Mouse (Mus musculus): ENCODE measurements around the gene Add1. TPM values are rescaled to one million over a fixed set of nuclear protein-coding genes. Genes with fewer than 3 reads are reported as not detected.
"Not testable (repeated sequence)": the region's sequence is repeated elsewhere in the genome, so short reads cannot be mapped to it uniquely, and the experiment has no call there.

The Add1 gene
- polyA plus RNA-seq, 1 experiment from 2014 or later, result 206 TPM

DNA sequence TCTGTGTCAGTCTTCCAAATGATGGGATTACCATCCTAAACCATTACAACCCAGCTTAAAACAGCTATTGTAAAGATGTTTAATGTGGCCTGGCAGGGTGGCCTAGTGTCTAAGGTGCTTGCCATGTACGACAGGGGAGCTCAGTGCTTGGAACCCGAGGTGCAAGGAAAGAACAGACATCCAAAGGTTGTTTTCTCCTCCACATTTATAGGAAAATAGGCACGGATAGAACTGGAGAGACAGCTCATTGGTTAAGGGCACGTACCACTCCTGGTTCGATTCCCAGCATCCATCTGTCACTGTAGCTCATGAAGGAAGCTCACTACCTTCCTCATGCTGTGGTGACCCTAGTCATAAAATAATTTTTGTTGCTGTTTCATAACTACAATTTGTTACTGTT lies 14.4 kb downstream of the Add1 start:
- H3K27ac ChIP-seq (replicated peaks), result no peak overlapping the region
- WGBS, result 68% methylated on average over 5 of the region's 5 CpGs
- H3K4me2 ChIP-seq (replicated peaks), result no peak overlapping the region
- ATAC-seq (ENCODE audit: low FRiP score, low read depth), result no peak
- H3K9me3 ChIP-seq, result no peaks in the 10 kb centered on the region
- no peak overlapping the region for H3K9ac ChIP-seq (replicated peaks)
- no peaks in the 10 kb centered on the region for H3K27me3 ChIP-seq
- peaks cover 31% of the 10 kb centered on the region for H3K4me1 ChIP-seq
- H3K4me3 ChIP-seq, result no peak overlapping the region
- H3K36me3 ChIP-seq, result no peaks in the 10 kb centered on the region

DNA sequence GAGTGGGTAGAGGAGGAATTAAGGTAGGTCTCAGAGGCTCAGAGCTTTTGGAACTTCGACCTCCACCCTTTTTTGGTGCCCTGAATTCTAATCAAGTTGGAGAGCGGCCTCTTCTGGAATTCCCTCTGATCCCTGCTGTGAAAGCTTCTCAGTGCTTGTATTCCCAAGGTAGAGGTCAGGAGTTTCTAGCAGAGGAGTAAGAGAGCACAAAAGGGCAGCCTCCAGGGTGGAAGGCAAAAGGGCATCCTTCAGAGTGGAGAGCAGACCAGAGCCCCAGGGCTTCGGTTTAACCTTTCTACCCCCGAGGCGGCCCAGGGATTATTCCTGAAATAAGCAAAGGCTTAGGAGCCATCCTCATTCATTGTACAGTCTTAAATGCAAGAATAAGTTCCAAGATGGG lies 16.6 kb downstream of the Add1 start:
- H3K36me3 ChIP-seq, result 0 out of 2 replicates have a peak, but pooled peaks cover 6% of the 10 kb centered on the region
- H3K4me2 ChIP-seq (replicated peaks), result no peak overlapping the region
- WGBS, result 10% methylated on average over 5 of the region's 5 CpGs
- peaks cover 31% of the 10 kb centered on the region for H3K4me1 ChIP-seq
- H3K27me3 ChIP-seq, result no peaks in the 10 kb centered on the region
- no peak overlapping the region for H3K9ac ChIP-seq (replicated peaks)
- ATAC-seq (ENCODE audit: low FRiP score, low read depth), result no peak
- H3K9me3 ChIP-seq, result no peaks in the 10 kb centered on the region
- no peak overlapping the region for H3K4me3 ChIP-seq
- 0 out of 2 replicates have a peak overlapping the region, but pooled peaks have one; percentile 54 for H3K27ac ChIP-seq (replicated peaks)

DNA sequence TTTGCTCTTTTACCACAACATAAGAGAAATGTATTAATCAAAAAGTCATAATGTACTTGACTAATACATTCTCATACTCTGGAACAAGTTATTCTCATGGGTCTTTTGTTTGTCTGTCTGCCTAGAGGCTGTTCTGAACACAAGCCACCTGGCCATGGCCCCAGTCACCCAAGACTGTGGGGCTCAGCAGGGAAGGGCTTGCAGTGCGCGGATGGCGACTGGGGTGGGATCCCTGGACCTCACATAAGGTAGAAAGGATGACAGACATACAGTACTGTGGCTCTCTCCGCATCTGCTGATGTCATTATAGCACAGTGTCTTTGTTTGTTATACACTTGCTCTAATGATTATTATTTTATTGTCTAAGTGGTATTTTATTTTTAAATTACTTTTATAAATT lies 17.2 kb downstream of the Add1 start:
- Histone ChIP-seq H3K36me3 (0 out of 2 replicates have a peak, but pooled peaks cover 6% of the 10 kb centered on the region), H3K27me3 (no peaks in the 10 kb centered on the region), H3K9me3 (no peaks in the 10 kb centered on the region), H3K4me1 (peaks cover 31% of the 10 kb centered on the region), H3K27ac (replicated peaks) (no peak overlapping the region), H3K4me2 (replicated peaks) (no peak overlapping the region), H3K9ac (replicated peaks) (no peak overlapping the region), H3K4me3 (no peak overlapping the region)
- WGBS, result 20% methylated on average over 4 of the region's 4 CpGs
- ATAC-seq (ENCODE audit: low FRiP score, low read depth), result no peak

DNA sequence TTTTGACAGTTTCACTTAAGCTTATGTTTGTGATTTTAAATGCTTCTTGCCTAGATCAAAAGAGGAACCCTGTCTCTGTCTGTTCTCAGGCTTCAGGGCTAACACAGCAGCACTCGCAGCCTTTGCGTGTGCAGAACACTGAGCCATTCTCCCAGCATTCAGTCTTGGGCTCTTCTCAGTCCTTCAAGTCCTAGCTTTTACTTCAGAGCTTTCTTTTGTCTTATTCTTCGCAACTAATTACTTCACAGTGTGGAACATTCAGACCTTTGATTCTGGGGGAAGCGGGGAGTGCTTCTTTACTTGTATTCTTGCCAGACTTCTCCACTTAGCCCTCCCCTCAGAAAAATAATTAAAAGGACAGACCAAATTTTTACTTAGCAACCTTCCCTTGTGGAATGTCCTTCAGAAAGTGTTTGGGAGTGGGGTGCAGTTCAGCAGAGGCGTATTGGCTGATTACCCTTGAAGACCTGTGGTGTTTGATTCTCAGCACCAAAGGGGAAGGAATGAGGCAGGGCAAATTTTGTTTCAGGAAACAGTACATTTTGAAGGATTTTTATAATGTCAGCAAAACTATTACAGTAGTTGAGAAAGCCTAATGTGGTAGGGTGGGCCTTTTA lies 18.0 kb downstream of the Add1 start:
- ATAC-seq (ENCODE audit: low FRiP score, low read depth), result no peak
- Histone ChIP-seq H3K9ac (replicated peaks) (no peak overlapping the region), H3K27ac (replicated peaks) (no peak overlapping the region; the same call in 1 of the 2 replicates), H3K4me3 (no peak overlapping the region), H3K9me3 (no peaks in the 10 kb centered on the region), H3K27me3 (no peaks in the 10 kb centered on the region), H3K4me1 (peaks cover 28% of the 10 kb centered on the region), H3K4me2 (replicated peaks) (no peak overlapping the region), H3K36me3 (0 out of 2 replicates have a peak, but pooled peaks cover 6% of the 10 kb centered on the region)
- WGBS, result 18% methylated on average over 5 of the region's 5 CpGs

DNA sequence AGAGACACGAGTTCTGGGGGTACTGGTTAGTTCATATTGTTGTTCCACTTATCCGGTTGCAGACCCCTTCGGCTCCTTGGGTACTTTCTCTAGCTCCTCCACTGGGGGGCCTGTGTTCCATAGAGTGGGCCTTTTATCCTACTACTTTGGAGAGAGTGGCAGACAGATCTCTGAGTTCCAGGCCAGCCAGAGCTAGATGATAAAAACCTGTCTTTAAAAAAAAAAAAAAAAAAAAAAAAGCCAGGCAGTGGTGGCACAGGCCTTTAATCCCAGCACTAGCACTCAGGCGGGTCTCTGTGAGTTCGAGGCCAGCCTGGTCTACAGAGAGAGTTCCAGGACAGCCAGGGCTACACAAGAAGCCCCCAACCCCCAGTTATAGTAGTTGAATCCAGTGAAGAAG lies 18.8 kb downstream of the Add1 start:
- not testable (repeated sequence) for H3K4me2 ChIP-seq (replicated peaks); H3K27ac ChIP-seq (replicated peaks); H3K36me3 ChIP-seq; H3K27me3 ChIP-seq; H3K9ac ChIP-seq (replicated peaks); ATAC-seq (ENCODE audit: low FRiP score, low read depth); H3K9me3 ChIP-seq; H3K4me3 ChIP-seq
- peaks cover 24% of the 10 kb centered on the region for H3K4me1 ChIP-seq
- WGBS, result 64% methylated on average over 5 of the region's 5 CpGs

DNA sequence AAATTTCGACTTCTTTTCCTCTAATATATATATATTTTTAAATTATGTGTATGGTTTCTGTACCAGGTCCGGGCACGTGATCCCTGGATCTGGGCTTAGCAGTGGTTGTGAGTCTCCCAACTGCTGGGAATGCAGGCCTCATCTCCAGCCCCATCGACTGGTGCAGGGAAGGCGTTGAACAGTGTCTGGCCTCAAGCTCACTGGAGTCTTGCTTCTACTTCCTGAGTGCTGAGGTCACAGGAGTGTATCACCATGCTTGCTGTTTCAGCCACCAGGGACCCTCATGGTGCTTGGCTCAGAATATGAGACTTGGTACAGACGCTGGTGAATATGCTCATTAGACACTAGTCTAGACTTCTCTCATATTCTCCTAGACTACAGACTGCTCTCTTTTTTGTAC lies 19.2 kb downstream of the Add1 start:
- H3K4me2 ChIP-seq (replicated peaks), result no peak overlapping the region
- no peak overlapping the region for H3K4me3 ChIP-seq
- H3K4me1 ChIP-seq, result peaks cover 20% of the 10 kb centered on the region
- H3K36me3 ChIP-seq, result 0 out of 2 replicates have a peak, but pooled peaks cover 7% of the 10 kb centered on the region
- ATAC-seq (ENCODE audit: low FRiP score, low read depth), result no peak
- H3K9me3 ChIP-seq, result no peaks in the 10 kb centered on the region
- WGBS, result 90% methylated on average over 6 of the region's 6 CpGs
- no peak overlapping the region for H3K27ac ChIP-seq (replicated peaks)
- no peak overlapping the region for H3K9ac ChIP-seq (replicated peaks)
- H3K27me3 ChIP-seq, result no peaks in the 10 kb centered on the region

DNA sequence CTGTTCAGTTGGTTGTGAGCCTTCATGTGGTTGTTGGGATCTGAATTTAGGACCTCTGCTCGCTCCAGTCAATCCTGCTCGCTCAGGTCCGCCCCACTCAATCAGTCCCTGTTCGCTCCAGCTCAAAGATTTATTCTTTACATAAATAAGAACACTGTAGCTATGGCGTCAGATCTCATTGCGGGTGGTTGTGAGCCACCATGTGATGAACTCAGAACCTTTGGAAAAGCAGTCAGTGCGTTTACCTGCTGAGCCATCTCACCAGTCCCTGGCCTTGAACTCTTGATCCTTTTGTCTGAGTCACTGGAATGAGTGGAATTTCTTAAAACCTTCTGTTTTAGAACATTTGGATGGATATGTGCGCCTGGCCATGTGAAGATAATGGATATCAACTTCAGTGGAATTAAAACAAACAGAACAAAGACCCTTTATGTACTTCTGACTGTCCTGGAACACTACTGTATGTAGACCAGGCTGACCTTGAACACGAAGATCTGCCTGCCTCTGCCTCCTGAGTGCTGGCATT lies 19.8 kb downstream of the Add1 start:
- Histone ChIP-seq H3K4me3 (no peak overlapping the region), H3K36me3 (peaks cover 13% of the 10 kb centered on the region), H3K27me3 (no peaks in the 10 kb centered on the region), H3K9ac (replicated peaks) (no peak overlapping the region), H3K9me3 (no peaks in the 10 kb centered on the region), H3K4me2 (replicated peaks) (no peak overlapping the region), H3K4me1 (peaks cover 20% of the 10 kb centered on the region), H3K27ac (replicated peaks) (no peak overlapping the region)
- ATAC-seq (ENCODE audit: low FRiP score, low read depth), result no peak
- 96% methylated on average over 9 of the region's 9 CpGs for WGBS

DNA sequence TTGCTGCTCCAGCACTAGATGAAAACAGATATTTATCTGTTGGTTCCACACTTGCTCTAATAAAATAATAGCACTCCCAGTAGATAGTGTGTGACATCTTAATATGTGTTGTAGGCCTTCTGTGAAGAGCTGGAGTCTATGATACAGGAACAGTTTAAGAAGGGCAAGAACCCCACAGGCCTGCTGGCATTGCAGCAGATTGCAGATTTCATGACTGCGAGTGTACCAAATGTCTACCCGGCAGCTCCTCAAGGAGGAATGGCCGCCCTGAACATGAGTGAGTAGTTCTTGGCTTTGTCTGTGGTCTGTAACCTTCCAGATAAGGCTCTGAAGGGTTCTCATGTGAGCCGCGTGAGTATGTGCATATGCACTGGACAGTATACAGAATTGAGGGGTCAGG lies 31.1 kb downstream of the Add1 start:
- Histone ChIP-seq H3K9ac (replicated peaks) (no peak overlapping the region), H3K36me3 (peaks cover 46% of the 10 kb centered on the region), H3K4me2 (replicated peaks) (no peak overlapping the region), H3K4me1 (no peaks in the 10 kb centered on the region), H3K9me3 (no peaks in the 10 kb centered on the region), H3K27ac (replicated peaks) (no peak overlapping the region), H3K4me3 (no peak overlapping the region), H3K27me3 (no peaks in the 10 kb centered on the region)
- no peak for ATAC-seq (ENCODE audit: low FRiP score, low read depth)
- 94% methylated on average over 5 of the region's 5 CpGs for WGBS

DNA sequence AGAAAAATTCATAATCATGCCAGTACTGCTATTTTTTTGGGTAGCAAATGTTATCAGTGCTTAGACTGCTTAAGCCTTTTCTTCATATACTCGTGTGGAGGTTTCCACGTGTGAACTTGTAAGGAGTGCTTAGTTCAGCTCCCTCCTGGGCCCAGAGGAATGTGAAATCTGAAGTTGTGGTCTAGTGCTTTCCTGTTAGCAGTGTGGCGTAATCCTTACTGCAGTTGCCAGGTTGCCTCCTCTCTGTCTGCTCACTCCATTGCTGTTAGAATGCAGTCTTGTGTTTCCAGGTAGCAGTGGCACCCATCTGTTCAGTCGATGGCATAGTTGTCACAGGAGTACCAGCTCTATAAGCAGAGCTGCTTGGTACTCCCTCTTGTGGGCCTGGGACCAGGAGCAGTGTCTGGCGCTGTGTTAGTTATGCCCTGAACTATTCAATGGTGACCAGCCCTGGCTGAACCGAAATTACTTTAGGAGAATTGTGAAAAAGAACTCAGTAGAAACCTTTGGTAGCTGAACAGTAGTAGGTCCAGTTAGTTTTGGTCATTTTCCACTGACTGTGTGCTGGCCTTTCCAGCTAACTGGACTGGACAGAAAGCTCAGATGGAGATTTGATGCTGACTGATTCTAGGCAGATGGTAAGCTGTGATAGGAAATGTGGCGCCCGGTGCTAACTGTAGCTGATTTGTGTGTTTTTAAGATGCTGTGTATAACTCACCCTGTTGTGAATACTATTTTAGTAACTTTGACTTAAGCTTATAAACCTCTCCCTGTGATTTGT lies 33.8 kb downstream of the Add1 start:
- Histone ChIP-seq H3K27me3 (no peaks in the 10 kb centered on the region), H3K36me3 (peaks cover 58% of the 10 kb centered on the region), H3K9me3 (no peaks in the 10 kb centered on the region), H3K4me1 (no peaks in the 10 kb centered on the region), H3K27ac (replicated peaks) (no peak overlapping the region), H3K4me2 (replicated peaks) (no peak overlapping the region), H3K4me3 (no peak overlapping the region), H3K9ac (replicated peaks) (no peak overlapping the region)
- WGBS, result 91% methylated on average over 8 of the region's 8 CpGs
- no peak for ATAC-seq (ENCODE audit: low FRiP score, low read depth)

DNA sequence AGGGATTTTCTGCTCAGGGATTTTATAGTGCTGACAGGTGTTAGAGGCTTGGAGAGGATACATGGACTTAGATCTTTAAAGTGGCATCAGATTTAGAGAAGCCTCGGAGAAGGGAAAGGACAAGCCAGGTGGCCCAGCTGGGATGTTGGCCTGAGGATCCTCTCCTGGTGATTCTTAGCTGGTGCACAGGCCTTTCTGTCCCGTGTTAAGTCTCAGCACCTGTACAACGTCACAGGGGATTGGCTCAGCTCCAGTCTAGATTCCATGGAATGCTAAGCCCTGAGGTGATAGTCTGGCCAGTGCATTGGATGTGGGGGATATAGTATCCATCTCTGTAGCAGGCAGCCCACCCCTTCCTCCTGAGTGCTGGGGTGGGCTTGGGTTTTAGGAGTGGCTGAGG lies 34.8 kb downstream of the Add1 start:
- peaks cover 60% of the 10 kb centered on the region for H3K36me3 ChIP-seq
- no peak overlapping the region for H3K9ac ChIP-seq (replicated peaks)
- H3K27me3 ChIP-seq, result no peaks in the 10 kb centered on the region
- H3K4me2 ChIP-seq (replicated peaks), result no peak overlapping the region
- H3K27ac ChIP-seq (replicated peaks), result no peak overlapping the region
- H3K9me3 ChIP-seq, result no peaks in the 10 kb centered on the region
- H3K4me1 ChIP-seq, result no peaks in the 10 kb centered on the region
- no peak for ATAC-seq (ENCODE audit: low FRiP score, low read depth)
- WGBS, result 78% methylated on average over 3 of the region's 3 CpGs
- no peak overlapping the region for H3K4me3 ChIP-seq

DNA sequence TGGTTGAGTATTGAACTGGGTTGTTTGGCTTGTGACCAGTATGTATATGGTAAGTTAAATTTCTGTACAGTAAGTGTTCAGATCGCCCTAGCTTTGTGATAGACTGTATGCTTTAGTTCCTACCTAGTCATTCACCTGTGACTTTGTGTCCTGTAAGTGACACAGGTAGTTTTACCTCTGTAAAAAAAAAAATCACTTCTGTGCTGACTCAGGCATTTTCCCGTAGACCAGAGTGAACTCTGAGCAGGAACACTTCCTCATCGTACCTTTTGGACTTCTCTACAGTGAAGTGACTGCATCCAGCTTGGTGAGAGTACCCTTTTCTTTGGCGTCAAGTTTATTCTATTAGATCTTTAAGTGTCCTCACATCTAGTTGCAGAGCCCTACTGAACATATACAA lies 36.5 kb downstream of the Add1 start:
- no peak overlapping the region for H3K4me2 ChIP-seq (replicated peaks)
- no peak overlapping the region for H3K27ac ChIP-seq (replicated peaks)
- H3K9me3 ChIP-seq, result no peaks in the 10 kb centered on the region
- H3K9ac ChIP-seq (replicated peaks), result no peak overlapping the region
- 93% methylated on average over 4 of the region's 4 CpGs for WGBS
- H3K36me3 ChIP-seq, result peaks cover 70% of the 10 kb centered on the region
- no peak for ATAC-seq (ENCODE audit: low FRiP score, low read depth)
- H3K4me1 ChIP-seq, result no peaks in the 10 kb centered on the region
- H3K4me3 ChIP-seq, result no peak overlapping the region
- H3K27me3 ChIP-seq, result no peaks in the 10 kb centered on the region

DNA sequence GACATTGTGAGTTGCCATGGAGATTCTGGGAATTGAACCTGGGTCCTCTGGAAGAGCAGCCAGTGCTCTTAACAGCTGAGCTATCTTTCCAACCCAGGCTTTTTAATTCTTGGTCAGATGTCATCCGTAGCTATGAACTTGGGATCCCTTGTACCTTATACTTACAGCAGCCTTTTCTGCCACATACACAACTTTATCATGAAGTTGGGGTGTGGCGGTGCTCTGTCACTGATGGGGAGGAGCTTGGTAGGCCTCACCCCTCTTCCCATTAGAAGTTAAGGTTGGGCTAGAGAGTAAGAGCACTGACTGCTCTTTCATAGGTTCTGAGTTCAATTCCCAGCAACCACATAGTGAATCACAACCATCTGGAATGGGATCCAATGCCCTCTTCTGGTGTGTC lies 59.5 kb downstream of the Add1 start:
- Histone ChIP-seq H3K9me3 (no peaks in the 10 kb centered on the region), H3K27ac (replicated peaks) (no peak overlapping the region), H3K4me3 (no peak overlapping the region), H3K9ac (replicated peaks) (no peak overlapping the region), H3K36me3 (peaks cover 77% of the 10 kb centered on the region), H3K4me2 (replicated peaks) (no peak overlapping the region), H3K4me1 (peaks cover 12% of the 10 kb centered on the region), H3K27me3 (0 out of 2 replicates have a peak, but pooled peaks cover 3% of the 10 kb centered on the region)
- WGBS, result 98% methylated on average over 2 of the region's 2 CpGs
- ATAC-seq (ENCODE audit: low FRiP score, low read depth), result no peak
